Mouse (Mus musculus) adrenal gland, adult 10 weeks (tissue): ENCODE measurements around the gene Tnfrsf22. TPM values are rescaled to one million over a fixed set of nuclear protein-coding genes. Genes with fewer than 3 reads are reported as not detected.

Experiments used
- polyA plus RNA-seq: library from polyadenylated mRNA; stranded (reverse); fragments of 350-450 nt; fragmentation: Illumina TruSeq; extraction: RNeasy Lipid Tissue Mini Kit (QIAGEN cat#74804); gene quantifications from one replicate; pipeline ENCODE4 v1.2.3, GENCODE M21; 2014; ENCODE audit warnings: low read depth, low replicate concordance

The Tnfrsf22 gene
- 8.9 TPM for polyA plus RNA-seq

DNA sequence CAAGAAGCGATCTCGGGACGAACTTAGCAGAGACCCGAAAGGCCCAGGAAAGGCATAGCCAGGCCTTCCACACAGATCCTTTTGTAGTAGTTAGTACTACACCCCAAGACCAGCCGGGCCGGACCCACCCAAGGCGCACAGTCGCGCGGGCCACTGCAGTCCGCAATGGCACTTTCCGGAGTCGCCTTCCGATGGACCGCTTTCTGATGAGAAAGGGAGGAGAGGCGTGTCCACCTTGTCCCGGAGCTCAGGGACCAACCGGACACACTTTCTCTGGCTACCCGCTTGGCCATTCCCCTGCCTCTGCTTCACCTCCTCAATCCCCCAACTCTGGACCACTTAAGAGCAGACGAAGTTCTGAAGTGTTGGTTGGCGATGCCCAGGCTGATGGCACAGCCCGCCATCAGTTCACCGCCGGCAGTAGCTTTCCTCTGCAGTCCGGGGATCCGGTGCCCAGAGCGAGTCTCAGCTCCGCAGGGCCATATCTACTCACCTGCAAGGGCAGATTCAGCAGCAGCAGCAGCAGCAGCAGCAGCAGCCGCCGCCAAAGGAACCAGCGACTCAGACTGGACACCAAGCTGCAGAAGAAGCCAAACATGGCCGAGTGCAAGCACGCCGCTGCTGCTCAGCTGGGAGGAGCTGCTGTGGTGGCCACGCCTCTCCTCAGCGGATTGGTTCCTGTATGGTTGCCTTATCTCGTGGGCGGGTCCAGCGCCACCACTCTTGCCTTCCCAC is at the start of gene Tnfrsf22:
Tnfrsf22 (minus strand) TSS at position 628 of the 735 bp plus-strand sequence.

DNA sequence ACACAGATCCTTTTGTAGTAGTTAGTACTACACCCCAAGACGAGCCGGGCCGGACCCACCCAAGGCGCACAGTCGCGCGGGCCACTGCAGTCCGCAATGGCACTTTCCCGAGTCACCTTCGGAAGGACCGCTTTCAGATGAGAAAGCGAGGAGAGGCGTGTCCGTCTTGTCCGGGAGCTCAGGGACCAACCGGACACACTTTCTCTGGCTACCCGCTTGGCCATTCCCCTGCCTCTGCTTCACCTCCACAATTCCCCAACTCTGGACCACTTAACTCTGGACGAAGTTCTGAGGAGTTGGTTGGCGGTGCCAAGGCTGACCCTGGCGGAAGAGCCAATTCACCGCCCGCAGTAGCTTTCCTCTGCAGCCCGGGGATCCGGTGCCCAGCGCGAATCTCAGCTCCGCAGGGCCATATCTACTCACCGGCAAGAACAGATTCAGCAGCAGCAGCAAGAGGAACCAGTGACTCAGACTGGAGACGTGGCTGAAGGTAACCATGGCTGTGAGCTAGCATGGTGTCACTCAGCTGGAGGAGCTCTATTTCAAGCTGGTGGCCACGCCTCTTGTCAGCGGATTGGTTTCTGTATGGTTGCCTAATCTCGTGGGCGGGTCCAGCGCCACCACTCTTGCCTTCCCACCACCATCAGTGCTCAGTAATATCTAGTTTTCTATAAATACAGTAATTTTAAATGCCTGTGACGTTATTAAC is 36.1 kb upstream of the Tnfrsf22 start, which contains the start of gene Tnfrsf23:
Tnfrsf23 (minus strand) TSS at position 514 of the 709 bp plus-strand sequence.

DNA sequence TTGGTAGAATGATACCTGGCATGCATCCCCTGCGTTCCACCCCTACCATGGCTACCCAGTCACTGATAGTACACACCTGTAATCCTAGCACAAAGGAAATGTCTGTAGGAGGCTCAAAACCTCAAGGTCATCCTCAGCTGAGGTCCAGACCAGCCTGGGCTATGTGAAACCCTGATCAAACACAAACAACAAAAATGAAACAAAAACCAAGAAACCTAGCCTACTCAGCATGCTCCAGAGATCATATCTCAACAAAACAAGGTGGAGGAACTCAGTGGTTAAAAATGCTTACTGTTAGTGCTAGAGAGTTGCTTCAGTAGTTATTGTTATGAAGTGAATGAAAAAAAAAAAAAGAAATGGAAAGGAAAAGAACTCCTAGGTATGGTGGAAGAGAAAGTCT is 20.9 kb downstream of the Tnfrsf22 start, which contains the start of gene Tnfrsf26:
Tnfrsf26 (minus strand) TSS at position 183 of the 400 bp plus-strand sequence.

DNA sequence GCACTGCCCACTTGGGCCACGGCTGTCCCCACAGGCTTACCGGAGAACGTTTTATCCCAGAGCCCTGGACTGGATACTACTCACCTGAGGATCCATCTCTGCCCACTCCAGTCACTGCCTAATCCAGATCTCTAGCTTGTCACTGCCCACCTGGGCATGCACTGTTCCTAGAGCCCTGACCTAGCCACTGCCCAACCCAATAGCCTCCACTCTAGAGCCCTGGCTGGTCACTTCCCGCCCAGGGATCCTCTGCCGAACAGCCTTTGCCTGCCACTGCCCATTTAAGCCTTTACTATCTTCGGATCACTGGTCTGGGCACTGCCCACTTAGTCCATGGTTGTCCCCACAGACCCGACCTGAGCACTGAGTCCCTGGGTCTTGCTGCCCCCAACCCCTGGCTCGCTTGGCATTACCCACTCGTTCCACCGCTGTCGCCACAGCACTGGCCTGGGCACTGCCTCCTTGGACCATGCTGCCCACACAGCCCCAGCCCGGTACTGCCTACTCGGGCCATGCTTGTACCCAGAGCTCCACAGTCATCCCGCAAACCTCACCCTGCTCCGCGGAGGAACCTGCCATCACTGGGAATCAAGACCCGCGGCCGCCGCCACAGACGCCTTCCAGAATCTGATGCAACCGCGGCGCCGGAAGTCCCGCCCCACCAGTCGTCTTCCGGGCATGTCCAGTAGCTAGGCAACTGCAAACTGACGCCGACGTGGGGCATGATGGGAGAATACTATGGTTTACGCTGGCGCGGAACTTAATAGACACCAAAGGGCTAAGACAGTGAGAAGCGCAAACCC is 49.8 kb downstream of the Tnfrsf22 start, which contains the start of gene Cars:
Cars (minus strand) TSS at position 663 of the 803 bp plus-strand sequence.

Other genes starting within 250 kb of the Tnfrsf22 start
- gene Cdkn1c, start 188.6 kb downstream of the Tnfrsf22 start, polyA plus RNA-seq, result 1,445 TPM
- not detected for gene Slc22a18, start 175.9 kb downstream of the Tnfrsf22 start, polyA plus RNA-seq
- not detected for gene Phlda2, start 146.5 kb downstream of the Tnfrsf22 start, polyA plus RNA-seq
- 129 TPM for gene Nap1l4, start 100.6 kb downstream of the Tnfrsf22 start, polyA plus RNA-seq
- 17.2 TPM for gene Cars, start 49.6 kb downstream of the Tnfrsf22 start, polyA plus RNA-seq
- gene Tnfrsf26, start 20.9 kb downstream of the Tnfrsf22 start, polyA plus RNA-seq, result 1.8 TPM
- gene Tnfrsf23, start 36.2 kb upstream of the Tnfrsf22 start, polyA plus RNA-seq, result 3.7 TPM
- 2.7 TPM for gene Osbpl5, start 107.3 kb upstream of the Tnfrsf22 start, polyA plus RNA-seq
- not detected for gene Mrgprg, start 117.3 kb upstream of the Tnfrsf22 start, polyA plus RNA-seq
- gene Mrgpre, start 134.8 kb upstream of the Tnfrsf22 start, polyA plus RNA-seq, result 0.58 TPM
- gene Nadsyn1, start 173.2 kb upstream of the Tnfrsf22 start, polyA plus RNA-seq, result 6.0 TPM
- gene Dhcr7, start 173.5 kb upstream of the Tnfrsf22 start, polyA plus RNA-seq, result 100 TPM
- gene Gm498, start 217.2 kb upstream of the Tnfrsf22 start, polyA plus RNA-seq, result not detected